Mouse (Mus musculus) olfactory bulb, adult 2 months (tissue): ENCODE results near the gene Cyp1b1.

ENCODE experiments used
- CTCF ChIP-seq: fragments of 200-500 bp; IDR thresholded peaks from 2 replicates; pipeline ENCODE4 v1.5.1; 2012; ENCODE audit warnings: low read depth, mild to moderate bottlenecking, low read length, moderate library complexity; ENCODE audit not compliant: insufficient read depth
- POLR2A ChIP-seq: fragments of 200-500 bp; IDR thresholded peaks from 2 replicates; pipeline ENCODE4 v1.6.1; 2012; ENCODE audit warnings: mild to moderate bottlenecking, low read depth, low read length, moderate library complexity; ENCODE audit not compliant: insufficient read depth

GRCm38 (mm10) chr17:79746954-79747353 lies 32.1 kb upstream of the Cyp1b1 start:
- TF ChIP-seq CTCF (no peak), POLR2A (no peak)
